Mouse (Mus musculus) embryo, embryonic 11.5 days (tissue): ENCODE data around the gene Cntn1.
A peak's percentile ranks its signal among the peaks of the same experiment; 100 is the strongest.

Experiments
- DNase-seq: peaks from one replicate; pipeline ENCODE4 v3.0.0-alpha.2; 2012; ENCODE audit warnings: low read depth, low spot score

Gene Cntn1

DNA sequence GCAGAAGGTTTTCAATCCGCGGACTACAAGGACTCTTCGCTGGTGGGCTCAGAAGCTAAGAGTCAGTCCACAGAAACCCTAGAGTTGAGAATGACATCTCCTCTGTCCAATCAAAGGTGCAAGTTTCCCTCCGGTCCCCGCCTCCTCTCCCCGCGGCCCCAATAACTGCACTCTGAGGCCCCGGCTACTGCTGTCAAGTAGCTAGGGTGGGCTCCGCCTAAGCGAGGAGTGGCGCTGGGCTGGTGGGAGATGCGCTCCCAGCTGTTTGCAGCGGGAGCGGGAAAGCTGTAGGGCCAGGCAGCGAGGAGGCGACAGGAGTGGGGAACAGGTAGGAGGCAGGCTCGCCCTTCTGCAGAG lies at the start of gene Cntn1:
TSS of gene Cntn1 (plus strand) at position 170 of the 357 bp plus-strand sequence.
- DNase-seq = peak; percentile 76

DNA sequence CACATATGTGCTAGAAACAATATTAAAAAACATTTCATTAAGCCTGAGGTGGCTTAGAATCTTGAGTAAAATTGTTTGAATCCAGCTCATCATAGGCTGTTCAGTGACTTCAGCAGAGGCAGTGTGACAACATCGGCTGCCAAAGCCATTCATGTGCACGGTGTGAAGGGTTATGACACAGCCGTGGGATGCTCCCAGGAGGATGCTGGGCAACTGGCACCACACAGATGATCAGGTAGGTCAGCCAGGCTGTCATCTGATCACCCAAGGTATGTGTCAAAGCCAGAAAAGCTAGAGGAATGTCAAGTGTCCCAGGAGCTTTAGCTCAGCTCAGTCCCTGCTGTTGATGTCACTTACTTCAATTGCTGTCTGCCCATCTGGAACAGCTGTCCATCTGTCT lies 49.5 kb upstream of the Cntn1 start:
- no peak for DNase-seq

DNA sequence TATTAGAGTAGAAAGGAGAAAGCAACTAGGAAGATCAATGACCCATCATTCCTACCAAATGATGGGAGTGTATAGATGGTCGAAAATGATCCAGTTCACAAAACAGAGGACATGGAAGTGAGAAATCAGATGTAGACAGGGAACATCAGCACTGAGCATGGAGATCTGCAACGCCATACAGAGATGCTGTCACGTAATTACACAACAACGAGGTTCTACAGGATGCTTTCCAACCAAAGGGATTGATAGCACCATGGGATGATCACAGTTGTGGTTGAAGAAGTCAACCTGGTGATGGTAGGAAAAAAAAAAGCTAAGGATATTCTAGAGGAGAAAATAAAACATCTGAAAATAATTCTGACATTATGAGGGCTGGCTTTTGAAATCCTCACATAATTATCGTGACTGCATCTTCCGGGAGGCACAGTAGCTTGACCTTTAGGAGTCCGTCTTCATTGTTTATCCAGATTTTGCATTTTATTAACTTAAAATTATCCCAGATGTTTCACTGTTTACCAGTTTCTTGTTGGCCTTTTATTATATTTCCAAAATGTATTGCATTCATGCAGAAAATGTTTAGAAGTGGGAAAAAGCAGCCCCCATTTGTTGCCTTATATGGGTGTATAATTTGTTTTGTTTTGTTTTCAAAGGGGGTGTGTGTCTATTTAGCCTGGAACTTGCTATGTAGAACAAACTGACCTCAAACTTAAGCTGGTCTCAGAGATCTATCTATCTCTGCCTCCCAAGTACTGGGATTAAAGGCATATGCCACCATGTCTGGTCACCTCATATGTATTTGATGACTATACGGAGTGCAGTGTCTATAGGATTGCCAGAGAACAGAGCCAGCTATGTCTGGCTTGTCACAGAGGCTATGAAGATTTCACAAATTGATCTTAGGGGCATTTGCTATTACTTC lies 38.5 kb upstream of the Cntn1 start:
- DNase-seq = no peak

DNA sequence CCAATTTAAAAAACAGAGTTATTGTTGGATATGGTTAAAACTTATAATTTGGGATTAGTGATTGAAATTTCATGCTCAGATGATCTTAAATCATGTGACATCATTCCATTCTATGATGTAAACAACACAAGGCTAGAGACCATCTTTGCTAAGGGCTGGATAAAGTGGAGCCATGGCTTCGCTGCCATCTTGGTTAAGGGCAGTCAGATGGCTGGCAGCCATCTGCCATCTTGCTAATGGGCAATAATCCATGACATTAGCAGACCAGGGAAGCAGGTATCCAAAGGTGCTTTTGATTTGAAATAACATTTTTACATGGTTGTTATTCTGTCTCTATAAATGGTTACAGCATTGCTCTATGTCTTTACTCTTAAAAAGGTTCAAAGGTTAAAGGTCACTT lies 16.9 kb upstream of the Cntn1 start:
- no peak for DNase-seq

DNA sequence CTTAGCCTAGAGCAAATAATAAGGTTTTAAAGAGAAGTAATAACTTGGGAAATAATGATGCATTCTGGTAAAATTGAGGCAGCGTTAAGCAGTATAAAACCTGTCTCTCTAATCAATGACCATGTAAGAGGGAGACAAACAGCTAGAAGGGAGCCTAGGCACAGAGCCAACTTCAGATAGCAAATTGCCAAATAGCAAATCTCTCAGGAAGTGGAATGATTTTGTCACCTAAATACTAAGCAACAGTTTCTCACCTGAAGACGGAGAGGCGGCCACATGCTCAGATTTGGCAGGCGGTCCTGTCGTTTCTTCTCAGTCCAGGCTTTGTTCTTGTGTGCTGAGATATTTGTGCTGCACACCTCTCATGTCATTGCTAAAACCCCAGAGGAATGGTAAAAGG lies 8.4 kb upstream of the Cntn1 start:
- no peak for DNase-seq

DNA sequence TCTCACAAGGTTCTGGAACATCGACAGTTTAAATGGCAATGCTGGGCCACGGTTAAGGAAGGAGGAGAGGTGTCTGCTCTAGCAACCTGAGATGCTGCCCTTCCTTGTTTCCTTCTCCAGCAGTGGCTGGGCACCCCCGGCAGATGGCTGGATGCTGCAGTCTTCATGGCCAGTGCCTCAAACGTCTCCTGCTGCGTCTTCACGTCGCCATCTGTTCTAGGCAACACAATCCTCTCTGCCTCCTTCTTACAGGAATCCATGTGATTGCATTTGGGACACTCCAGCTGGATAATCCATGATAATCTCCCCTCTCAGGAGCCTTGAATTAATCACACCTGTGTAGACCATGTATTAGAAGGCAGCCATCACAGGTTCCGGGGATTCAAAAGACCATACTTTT lies 4.9 kb upstream of the Cntn1 start:
- no peak for DNase-seq

DNA sequence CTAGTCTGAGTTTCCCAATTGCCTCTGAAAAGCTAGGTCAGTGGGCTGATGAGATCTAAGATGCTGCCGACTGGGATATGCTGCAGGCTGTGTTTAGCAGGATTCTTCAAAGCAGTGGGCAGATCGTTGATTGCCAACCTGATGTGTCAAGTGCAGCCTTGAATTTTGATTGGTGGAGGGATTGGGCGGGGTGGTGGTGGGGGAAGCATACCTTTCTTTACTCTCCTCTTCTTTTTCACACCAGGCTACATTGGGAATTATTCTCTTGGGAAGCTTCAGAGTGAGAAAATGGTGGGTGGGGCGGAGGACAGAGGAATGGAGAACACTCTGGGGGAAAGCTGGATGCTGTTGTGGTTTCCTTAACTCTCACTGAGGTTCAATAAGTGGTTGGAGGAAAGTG lies 2.9 kb upstream of the Cntn1 start:
- DNase-seq = no peak

DNA sequence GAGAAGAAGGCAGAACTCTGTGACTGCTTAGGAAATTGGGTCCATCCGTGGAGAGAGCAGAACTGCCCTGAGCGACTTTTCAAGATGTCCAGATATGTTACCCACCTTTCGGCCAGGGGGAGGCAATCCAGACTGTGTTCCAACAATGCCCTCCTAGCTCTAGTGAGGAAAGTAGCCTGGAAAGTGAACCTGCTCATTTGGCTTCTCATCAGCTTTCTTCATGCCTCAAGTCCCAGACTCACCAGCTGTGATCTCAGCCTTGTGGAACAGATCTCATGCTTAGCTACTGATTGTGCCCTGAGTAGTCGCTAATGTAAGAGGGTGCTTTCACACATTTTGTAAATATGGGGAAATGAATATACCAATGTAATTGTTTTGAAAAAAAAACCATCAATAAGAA lies 2.4 kb upstream of the Cntn1 start:
- DNase-seq = no peak

DNA sequence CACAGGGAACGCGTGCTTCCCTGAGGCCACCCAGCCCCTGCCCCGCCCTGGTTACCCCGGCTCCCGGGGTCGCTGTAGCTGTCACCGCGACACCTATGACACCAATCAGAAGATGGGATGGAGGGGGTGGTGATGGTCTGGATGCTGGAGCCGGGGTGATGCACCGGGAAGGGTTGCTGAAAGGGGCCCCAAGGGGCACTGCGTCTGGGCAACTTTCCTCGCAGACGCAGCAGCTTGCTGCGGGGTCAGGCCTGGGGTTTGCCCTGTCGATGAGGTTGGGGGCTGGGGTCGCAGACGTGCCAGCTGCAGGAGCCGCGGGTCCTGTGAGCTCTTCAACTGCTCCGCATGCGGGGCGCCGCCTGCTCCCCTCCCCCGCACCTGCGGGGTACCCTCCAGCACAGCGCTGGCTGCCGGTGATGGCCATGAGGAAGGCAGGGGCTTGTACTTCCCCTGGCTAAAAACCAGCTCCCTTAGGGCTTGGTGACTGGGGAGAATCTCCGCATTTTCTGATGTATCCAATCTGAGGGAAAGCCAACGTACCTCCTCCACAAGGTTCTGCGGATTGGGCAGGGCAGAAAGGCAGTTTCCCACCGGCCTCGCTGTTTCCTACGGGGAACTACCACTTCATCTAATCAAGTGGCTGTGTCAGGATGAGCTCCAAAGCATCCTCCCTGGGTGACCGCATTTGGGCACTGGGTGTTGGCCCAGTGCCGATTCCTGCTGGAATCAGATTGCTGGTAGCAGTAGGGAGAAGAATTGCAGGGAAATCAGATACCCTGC lies 578 bp downstream of the Cntn1 start:
- no peak for DNase-seq

DNA sequence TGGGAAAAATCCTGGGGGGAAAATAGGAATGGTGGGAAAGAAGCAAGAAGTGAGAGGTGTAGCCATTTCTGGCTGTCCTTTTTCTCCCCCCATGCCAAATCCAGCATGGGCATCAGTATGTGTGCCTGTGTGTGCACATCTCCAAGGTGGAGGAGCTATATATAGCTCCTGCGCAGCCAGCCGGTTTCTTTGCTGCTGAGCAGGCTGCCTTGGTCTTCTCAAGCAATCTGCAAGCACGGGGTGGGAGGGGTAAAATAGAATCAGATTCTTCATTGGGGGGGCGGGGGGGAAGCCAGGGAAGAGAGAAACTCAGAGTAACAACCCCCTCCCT lies 1.1 kb downstream of the Cntn1 start:
- no peak for DNase-seq

DNA sequence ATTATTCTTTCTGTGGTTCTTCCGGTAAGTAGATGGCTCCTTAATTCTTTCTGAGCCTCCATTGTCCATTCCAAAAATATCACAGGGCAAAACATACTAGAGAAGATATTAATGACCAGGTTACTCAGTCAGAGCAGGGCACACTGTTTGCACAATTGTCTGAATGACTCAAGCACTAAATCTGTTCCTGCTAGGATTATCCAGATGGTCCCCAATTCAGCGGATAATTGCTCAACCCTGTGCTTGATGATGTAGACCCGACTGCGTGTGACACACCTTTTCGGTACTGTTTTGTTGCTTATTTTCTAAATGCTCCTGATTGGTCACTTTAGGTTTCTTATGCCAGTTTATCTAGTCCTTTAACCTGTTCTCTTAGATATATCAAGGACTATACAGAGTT lies 6.6 kb downstream of the Cntn1 start:
- DNase-seq = no peak

DNA sequence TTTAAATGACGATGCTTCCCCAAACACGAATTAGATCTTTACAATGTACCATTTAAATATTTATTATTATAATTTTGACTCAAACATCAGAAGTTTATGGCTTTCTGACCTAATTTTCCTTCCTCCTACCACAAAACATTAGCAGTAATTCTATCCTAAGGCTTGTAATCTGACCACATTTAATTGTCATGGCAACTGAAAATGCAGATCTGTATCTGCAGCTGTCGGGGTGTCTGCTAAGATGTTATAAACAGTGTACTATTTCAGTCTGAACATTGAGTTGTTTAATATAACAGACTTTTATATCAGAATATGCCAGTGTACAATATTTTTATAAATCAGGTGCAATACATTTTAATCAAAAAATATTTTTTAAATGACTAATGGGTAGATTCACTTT lies 10.0 kb downstream of the Cntn1 start:
- DNase-seq = no peak

DNA sequence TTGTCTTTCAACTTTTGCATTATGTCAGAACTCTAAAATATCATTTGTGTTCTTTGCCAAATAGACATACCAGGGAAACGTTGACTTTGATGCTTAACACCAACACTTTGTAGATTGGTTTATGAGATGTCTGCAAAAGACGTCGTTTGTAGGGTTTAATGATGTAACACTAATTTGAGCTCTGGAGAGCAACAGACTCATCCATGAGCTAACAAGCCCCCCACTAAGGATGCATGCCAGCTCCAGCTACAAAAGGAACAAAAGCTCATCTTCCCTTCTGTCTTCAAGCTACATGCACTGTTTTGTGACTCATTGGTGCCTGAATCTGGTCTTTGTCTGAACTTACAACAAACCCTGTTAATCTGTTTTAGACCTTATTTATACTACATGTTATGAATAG lies 28.5 kb downstream of the Cntn1 start:
- no peak for DNase-seq

DNA sequence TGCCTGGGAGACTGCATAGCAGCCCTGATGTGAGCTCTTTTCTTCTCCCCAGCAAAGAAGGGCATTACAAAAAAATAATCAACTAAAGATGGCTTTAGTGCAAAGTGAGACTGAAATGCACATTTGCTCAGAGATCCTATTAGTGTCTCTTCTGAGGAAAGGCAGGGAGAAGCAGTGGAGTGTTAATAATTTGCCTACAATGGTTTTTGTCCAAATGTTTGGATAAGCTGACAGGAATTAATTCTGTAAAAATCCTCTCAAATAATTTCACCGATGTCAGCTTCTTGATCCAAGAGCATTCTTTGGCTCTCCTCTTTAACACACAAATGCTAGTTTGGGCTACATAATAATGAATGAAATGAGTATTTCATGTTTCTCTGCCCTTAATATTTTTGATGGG lies 34.9 kb downstream of the Cntn1 start:
- DNase-seq = no peak

DNA sequence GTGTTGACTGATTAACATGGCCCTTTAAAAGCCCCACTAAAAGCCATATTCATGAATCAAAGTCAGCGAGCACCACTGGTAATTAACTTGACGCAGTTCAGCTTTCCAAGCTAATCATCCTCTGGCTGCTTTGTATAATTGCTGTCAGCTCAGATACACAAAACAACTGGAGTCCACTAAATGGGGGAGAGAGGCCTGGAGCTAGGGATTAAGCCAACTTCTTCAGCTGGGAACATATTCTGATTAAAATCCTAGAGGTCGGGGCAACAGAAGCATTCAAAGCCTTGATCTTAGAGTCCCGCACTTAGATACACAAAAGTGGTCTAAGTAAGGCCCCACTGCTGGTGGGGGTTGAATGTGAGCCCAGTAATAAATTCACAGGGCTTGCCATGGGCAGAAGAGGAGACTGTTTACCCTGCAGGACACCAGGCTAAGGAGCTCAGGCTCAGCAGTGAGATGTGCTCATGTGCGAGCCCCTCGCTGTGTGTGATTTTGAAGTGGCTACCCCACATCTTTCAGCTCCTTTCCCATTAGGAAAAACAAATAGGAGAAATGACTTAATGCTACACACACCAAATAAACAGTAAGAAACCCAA lies 36.8 kb downstream of the Cntn1 start:
- DNase-seq = no peak

DNA sequence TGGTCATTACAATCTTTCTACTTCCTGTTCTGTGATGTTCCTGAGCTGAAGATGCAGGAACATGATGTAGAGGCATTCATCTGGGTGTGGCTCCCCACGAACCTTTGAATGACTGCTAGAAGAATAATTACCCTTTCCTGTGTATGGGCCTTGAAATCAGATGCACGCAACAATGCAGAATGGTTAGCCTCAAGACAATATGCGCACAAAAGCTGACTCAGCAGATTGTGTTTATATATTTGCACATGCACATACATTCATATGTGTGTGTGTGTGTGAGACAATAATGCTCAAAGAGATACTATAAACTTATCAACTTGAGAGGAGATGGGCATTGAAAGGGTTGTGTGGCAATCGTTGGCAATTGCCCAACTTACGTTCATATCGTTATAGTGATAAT lies 39.8 kb downstream of the Cntn1 start:
- DNase-seq = no peak

DNA sequence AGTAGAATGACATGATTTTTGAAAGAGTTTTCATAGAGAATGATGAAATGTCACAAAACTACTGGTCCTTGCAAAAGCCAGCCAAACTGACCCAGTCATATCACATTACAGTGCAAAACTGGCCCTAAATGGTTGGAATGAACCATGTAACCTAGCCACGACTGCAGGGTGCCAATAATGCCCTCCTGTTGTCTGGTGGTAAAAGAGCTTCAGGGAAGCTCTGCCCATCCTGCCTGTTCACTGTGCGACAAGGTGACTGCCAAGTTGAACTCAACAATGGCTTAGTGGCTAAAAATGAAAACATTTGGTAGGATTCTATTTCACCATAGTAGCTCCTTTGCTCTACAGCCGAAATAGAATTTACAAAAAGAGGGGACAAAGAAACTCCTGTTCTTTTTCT lies 41.1 kb downstream of the Cntn1 start:
- DNase-seq = no peak

DNA sequence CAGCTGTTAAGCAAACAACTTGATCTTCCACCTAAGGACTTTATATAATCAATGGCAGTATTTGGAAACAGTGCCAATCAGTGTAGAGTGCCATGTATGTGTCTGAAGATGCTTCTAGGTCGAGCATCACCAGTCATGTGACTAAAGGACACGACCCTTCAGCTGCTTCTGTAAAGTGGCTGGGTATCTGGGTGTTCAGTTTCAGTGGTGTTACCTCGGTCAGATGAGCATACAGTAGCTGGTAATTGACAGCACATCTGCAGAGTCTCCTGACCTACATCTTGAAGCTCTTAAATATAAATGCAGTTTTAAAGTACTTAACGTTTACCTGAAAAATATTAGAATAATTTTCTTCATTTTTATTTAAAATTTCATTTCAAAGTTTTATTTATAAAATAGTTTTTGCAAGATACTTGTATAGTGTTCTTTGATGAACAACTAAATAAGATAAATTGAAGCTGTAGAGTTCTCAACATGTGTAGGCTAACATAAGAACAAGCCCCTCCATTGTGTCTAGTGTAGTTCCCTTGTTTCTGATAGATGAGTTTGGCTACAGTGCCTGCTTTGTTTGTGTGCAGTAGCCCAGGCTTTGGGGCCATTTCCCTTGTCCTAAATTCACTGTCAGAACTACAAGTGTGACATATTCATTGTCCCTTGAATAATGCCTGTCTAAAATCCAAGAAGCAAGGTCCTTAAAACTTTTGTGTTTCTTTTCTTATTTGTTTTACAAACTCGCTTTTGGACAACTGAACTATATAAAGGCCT lies 48.6 kb downstream of the Cntn1 start:
- no peak for DNase-seq

DNA sequence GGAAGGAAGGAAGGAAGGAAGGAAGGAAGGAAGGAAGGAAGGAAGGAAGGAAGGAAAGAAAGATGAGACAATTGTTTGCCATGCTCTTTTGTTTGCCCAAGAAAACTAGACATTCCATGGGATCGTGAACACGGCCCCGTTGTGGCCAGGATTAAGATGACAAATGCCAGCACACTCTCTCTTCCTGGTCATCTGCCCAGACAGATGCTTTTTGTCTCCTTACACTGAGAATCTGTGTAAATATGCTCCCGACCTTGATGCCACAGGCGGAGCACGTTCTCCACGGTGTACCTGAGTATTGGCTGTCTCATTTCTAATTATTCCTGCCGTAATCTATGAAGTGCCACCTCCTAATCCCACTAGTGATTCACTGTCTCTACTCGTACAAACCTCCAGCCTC lies 51.0 kb downstream of the Cntn1 start:
- DNase-seq = no peak

DNA sequence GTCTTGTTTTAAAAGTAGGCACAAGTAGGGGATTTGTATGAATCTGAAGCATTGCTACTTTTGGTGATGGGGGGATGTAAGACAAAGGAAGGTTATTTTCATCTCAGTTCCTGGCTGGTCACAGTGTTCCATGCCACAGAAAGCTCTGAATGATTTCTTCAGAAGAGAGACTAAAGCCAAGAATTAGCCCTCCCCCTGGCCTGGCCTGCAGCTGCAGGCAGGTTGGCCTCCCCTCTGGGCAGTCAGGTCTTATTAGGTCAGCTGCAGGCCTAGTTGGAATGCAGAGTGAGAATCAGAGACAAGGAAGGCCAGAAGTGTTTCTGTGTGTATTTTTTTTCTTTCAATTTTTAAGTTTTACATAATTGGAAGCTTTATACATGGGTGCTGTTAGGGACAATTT lies 61.5 kb downstream of the Cntn1 start:
- DNase-seq = no peak

DNA sequence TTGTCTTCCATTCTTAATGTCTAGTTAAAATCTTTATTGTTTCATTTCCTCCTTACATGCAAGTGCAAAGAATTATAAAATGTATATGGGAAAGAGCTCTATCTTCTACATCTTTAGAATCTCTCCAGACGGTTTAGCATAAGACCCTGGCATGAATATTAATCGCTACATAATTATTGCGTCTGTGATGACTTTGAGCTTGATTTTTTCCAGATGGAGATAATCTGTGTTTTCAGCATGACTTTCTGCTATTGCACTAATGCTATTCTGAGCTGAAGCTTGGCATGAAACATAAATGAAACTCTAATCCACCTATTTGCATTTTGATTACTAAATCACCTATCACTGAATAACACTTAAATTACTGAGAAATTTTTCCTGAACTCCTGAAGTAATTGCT lies 82.0 kb downstream of the Cntn1 start:
- DNase-seq = no peak

DNA sequence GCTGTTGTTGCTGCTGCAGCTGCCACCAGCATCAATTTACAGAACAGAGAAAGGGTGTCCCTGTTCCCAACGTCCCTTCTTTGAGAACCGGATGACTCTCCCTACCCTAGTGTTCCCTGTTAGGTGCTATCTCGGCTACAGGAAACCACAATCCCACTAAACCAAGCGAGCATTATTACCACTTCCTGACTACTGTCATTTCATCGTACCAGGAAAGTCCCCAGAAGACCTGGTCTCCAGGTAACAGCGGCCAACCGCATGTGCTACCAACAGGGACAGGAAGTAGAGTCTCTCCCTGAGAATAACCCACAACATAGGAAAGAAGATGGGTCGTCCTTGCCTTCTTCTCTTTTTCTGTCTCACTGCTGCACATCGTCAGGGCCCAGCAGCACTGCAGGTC lies 83.3 kb downstream of the Cntn1 start:
- no peak for DNase-seq
